Mouse (Mus musculus) embryo, embryonic 9.5 days (tissue): ENCODE data around the gene Ptpn12.
"Not testable (repeated sequence)": the region's sequence is repeated elsewhere in the genome, so short reads cannot be mapped to it uniquely, and the experiment has no call there.

Source experiments
- DNase-seq: peaks from one replicate; pipeline ENCODE4 v3.0.0-alpha.2; 2017; ENCODE audit errors: extremely low spot score

Gene Ptpn12

DNA sequence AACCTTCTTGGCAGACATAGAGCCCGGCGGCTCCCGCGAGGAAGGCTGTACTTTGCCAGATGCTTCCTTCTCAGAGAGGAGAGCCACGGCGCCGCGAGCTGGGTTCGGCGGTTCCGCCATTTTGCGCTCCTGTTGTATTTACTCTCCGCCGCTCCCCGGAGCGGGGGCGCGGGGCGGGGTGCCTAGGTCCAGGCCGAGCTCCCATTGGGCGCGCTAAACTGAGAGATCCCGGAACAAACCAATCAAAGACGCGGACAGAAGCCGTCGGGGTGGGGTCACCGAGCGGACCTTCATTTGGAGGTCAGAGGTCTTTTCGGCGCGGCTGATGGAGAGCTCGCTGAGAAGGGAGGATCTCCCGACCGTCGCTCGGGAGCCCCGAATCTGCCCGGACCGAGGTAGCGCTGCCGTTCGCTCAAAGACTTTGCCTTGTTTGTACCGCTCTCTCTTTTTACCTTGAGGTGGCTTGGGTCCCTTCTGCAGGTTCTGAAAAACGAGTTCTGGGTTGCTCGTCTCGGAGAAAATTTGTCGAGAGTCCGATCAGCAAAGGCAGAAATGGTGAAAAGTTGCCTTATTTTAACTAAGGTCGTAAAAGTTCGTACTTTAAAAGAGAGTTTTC is 103.9 kb downstream of the Ptpn12 start:
- DNase-seq, result peak; percentile 95

DNA sequence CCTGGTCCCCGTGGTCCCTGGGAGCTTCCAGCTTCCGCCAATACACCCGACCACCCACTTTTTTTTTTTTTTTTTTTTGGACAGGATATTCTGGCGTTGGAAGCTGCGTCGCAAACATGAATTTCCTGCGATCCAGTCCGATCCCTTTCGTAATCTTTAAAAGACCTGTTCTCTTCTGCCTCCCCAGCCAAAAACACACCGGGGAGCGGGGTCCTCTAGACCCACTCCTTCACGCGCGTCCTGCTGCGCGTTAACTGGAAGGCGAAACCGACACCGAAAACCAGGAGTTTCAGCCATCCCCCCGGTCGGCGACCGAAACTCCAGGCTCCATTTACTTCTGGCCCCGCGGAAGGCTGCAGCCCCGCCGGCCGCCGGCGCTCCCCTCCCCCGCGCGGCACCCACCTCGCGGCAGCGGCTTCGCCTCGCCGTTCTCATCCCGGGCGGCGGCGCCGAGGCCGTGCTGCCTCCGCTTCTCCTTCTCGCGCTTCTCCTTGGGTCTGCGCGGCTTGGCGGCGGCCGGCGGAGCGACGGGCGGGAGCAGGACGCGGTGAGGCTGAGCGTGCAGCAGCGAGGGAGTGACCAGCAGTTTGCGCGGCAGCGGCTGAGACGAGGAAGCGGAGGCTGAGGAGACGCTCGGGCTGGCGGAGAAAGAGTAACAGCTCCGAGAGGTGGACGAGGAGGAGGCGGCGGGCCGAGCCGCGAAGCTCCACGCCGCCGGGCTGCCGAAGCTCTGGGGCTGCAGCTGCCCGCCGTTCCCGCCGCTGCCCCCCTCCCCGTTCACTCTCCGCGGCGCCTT is 104.7 kb downstream of the Ptpn12 start:
- no peak for DNase-seq

DNA sequence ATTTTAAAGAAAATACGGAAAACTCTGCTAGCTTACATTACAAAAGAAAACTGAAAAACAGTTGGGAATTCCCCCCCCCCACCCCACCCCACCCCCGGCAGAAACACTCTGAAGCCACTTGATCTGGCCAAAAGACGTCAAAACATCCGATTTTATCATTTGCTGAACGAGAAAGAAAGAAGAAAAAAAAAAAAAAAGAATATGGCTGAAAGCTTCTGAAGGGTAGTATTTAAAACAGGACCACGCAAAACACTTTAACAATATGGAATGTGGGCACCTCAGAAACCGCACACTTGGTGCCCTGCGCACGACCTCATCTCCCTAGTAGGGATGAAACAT is 105.2 kb downstream of the Ptpn12 start:
- DNase-seq, result no peak

DNA sequence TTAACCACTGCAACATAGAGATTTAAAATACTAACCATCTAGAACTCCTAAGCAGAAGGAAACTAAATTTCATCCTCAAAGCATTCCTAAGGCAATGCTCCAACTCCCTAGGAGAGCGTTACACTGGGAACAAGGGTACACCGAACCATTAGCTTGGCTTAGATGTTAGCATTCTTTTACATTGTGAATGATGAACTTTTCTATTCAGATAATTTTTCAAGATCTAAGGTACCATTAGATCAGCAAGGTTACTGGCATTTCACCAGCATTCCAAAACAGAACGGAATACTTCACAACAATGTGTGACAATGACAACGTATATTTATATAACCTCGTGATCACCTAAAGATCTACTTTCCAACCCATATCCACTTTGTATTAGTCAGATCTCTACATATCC is 105.6 kb downstream of the Ptpn12 start:
- no peak for DNase-seq

DNA sequence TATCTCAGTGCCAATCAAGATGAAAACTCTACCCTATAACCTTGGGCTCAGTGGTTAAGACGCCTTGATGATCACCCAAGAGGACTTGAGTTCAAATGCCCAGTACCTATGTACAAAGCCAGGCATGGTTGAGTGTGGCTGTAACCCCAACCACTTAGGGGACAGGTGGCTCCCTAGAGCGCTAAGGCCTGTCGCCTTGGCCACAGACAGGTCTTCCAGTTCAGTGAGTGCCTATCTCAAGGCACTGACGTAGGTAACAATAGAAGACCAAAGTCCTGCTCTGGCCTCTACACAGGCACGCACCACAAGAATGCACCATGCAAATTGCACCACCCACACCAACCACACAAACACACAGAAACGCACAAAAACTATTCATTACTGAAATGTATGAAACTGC is 108.8 kb downstream of the Ptpn12 start:
- DNase-seq, result no peak

DNA sequence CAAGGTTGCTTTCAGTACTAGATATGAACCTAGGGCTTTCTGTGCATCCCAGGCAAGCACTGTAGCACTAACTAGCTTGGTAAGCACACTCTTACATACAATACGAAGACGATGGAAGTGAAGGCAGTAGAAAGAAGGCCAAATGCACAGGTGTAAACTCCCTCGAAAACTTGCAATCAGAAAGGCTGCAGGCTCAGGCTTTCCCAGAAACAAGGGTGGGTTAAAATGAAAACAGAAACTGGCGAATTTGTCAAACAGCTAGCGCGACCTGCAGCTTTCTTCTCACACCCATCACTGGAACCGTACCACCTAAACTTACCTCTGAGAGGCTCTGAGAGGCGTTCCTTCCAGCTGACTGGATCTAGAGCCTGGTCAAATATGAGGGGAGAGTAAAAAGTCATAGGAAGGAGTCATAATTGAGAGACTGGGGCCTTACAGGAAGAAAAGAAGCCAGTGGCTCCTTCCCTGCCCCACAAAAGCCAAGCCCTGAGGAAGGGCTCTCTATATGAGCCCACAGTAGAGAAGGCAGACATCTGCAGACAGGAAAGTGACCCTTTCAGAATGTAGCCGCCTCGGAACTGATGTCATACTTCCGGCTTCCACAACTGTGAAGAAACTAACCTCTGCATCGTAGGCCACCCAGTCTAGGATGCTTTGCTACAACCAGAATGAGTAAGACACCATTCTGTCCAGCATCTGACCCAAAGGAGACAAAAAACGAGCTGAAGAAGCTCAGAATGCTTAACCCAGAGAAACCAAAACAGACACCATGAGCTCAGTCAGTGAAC is 110.6 kb downstream of the Ptpn12 start:
- no peak for DNase-seq

DNA sequence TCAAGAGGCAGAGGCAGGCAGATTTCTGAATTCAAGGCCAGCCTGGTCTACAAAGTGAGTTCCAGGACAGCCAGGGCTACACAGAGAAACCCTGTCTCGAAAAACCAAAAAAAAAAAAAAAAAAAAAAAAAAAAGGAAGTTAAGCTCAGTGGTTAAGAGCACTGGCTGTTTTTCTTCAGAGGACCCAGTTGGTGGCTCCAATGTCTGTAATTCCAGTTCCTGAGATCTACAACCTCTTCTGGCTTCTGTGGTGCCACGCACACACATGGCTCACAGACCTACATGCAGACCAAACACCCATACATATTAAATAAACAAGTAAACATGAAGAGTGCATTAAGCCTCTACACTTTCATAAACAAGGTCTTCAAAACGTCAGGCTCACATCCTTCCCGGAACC is 111.9 kb downstream of the Ptpn12 start:
- DNase-seq, result not testable (repeated sequence)

DNA sequence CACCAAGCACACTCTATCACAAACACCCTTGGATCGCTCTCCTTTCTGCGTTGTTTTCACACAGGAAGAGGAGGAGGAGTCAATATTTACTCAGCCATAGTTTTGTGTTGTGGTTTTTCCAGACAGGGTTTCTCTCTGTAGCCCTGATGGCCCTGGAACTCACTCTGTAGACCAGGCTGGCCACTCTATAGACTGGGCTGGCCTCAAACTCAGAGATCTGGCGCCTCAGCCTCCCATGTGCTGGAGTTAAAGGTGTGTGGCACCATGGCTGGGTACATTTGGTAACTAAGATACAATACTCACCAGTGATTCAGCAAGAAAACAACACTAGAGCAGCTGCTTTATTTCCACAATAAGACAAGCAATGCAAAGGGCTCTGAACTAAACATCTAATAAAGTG is 113.2 kb downstream of the Ptpn12 start:
- no peak for DNase-seq

DNA sequence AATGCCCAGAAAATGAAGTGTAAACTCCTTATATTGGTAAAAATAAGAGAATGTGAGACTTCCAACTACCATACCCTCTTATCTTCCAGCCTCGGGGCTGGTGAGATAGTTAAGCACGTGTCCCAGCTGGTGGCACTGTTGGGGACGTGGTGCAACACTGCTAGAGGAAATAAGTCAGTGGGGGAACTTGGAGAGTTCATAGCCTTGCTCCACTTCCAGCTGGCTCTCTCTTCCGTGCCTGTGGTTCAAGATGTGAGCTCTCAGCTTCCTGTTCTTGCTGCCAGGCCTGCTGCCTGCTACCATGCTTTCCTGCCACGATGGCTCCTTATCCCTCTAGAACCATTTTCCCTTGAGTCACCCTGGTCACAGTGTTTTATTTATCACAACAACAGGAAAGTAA is 114.5 kb downstream of the Ptpn12 start:
- DNase-seq, result no peak

DNA sequence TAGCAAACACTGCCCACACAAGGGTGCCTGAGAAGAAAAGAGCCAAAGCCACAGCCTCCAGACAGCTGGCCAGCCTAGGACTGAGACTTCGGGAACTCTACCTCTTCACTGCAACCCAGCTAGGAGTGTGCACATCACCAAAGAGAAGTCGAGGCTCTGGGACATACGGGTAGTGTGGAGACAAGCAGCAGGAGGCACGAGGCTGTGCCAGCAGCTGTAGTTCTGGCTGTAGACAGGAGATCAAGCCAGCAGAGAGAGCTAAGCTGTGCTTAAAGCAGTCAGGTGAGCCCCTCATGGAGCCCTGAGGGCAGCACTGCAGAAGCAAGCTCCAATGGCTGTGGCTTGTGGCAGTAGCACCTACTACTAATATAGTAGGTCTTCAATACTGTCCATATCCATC is 115.0 kb downstream of the Ptpn12 start:
- no peak for DNase-seq

DNA sequence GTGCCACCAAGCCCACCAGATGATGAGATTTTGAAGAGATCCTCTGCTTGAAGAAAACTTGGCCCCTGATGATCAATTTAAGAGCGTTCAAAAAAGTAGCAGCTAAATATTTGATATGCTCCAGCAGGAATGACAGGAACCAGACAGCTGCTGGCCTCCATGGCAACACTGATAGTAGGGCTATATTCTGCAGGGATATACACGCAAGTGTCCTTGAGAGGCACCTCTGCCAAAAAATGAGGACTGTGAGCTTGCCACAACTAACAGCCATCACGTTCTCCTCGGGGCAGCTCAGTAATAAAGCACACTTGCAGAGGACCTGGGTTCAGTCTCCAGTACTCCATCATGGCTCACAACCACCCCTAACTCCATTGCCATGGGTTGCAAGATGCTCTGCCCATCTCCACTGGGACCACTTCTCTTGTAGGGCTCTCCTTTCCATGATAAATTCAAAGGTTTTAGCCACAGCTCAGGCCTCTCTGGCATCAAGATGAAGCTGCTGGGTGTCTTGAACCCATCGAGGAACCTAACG is 115.6 kb downstream of the Ptpn12 start:
- DNase-seq, result no peak

DNA sequence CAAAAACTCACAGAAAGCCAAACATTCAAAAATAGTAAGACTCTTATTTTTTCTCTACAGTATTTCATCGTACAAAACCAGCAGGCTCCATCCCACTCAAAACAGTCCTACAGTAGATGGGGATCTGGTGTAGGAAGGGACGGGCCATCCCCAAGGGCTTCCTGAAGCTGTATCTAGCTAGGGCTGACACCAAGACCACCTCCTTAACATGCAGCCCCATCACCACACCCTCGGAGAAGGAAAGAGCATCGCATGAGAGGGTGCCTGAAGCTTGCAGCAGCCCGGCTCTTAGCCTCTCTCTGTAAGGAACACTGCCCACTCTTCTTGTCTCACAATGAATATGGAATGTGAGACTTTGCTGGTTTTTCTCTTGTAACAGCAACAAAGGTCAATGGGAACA is 117.2 kb downstream of the Ptpn12 start:
- DNase-seq, result no peak
